Mouse (Mus musculus) liver, embryonic 16.5 days (tissue): Measurements from ENCODE around the gene Zkscan14. TPM values are rescaled to one million over a fixed set of nuclear protein-coding genes. Genes with fewer than 3 reads are reported as not detected.
A peak's percentile ranks its signal among the peaks of the same experiment; 100 is the strongest.

Source experiments
- ATAC-seq: fragments of 200-750 bp; cut with Nextera tagmentation; 2 replicates; pipeline ENCODE4 v1.8.0; 2017; ENCODE audit warnings: low read depth, mild to moderate bottlenecking, moderate number of reproducible peaks, moderate library complexity
- H3K27ac ChIP-seq: fragments of 300-500 bp; sonication (generic); 2 replicates; pipeline ENCODE4 v1.5.1; 2014; ENCODE audit warnings: mild to moderate bottlenecking, low read length
- H3K27me3 ChIP-seq: fragments of 300-500 bp; sonication (generic); 2 replicates; pipeline ENCODE4 v1.6.1; 2014; ENCODE audit warnings: low read depth, low read length, mixed read lengths; ENCODE audit not compliant: control insufficient read depth, insufficient read depth
- H3K36me3 ChIP-seq: fragments of 300-500 bp; sonication (generic); 2 replicates; pipeline ENCODE4 v1.6.1; 2014; ENCODE audit warnings: mild to moderate bottlenecking; ENCODE audit not compliant: control insufficient read depth, insufficient read depth
- H3K4me1 ChIP-seq: fragments of 300-500 bp; sonication (generic); 2 replicates; pipeline ENCODE4 v1.6.1; 2014; ENCODE audit warnings: low read depth, low read length, mixed read lengths; ENCODE audit not compliant: control insufficient read depth
- H3K4me2 ChIP-seq: fragments of 300-500 bp; sonication (generic); 2 replicates; pipeline ENCODE4 v1.6.1; 2014; ENCODE audit warnings: low read depth, low read length, mixed read lengths
- H3K4me3 ChIP-seq: fragments of 300-500 bp; sonication (generic); 2 replicates; pipeline ENCODE4 v1.5.1; 2014; ENCODE audit warnings: low read depth, mild to moderate bottlenecking, low read length
- H3K9ac ChIP-seq: fragments of 300-500 bp; sonication (generic); 2 replicates; pipeline ENCODE4 v1.6.1; 2014; ENCODE audit warnings: low read depth, low read length
- H3K9me3 ChIP-seq: fragments of 300-500 bp; sonication (generic); replicated peaks from 2 replicates; pipeline ENCODE4 v1.6.1; 2016; ENCODE audit warnings: low read length; ENCODE audit not compliant: control insufficient read depth
- WGBS: fragments of 180-500 bp; shearing (Covaris S2); extraction: QIAGEN DNeasy Blood & Tissue Kit; methylation state at CpG from one replicate; pipeline ENCODE4 v1.1.7; 2014; ENCODE audit not compliant: insufficient replicate concordance; 5-methylcytosine and 5-hydroxymethylcytosine counted together
- polyA plus RNA-seq: library from polyadenylated mRNA; unstranded; fragments of >200 nt; fragmentation: Nextera tagmentation; extraction: Ambion mirVana; gene quantifications from 2 replicates; pipeline ENCODE4 v1.2.1, GENCODE M21; 2015

The Zkscan14 gene
- polyA plus RNA-seq, 1 experiment from 2014 or later, result 7.9 TPM

- H3K36me3 ChIP-seq, result peaks cover 13% of the 10 kb centered on the region
- H3K27ac ChIP-seq, result no peak overlapping the region
- no peaks in the 10 kb centered on the region for H3K27me3 ChIP-seq
- 64% methylated on average over 3 of the region's 3 CpGs for WGBS
- peaks cover 19% of the 10 kb centered on the region for H3K4me1 ChIP-seq
- H3K4me3 ChIP-seq, result no peak overlapping the region
- H3K9me3 ChIP-seq, result no peaks in the 10 kb centered on the region
- no peak overlapping the region for H3K9ac ChIP-seq
- no peak for ATAC-seq
- H3K4me2 ChIP-seq, result no peak overlapping the region
Observed at GRCm38 (mm10) chr5:145164710-145165109, 37.0 kb downstream of the Zkscan14 start.

- ATAC-seq, result no peak
- H3K36me3 ChIP-seq, result peaks cover 26% of the 10 kb centered on the region
- WGBS, result 83% methylated on average over 14 of the region's 14 CpGs
- no peaks in the 10 kb centered on the region for H3K9me3 ChIP-seq
- H3K27me3 ChIP-seq, result no peaks in the 10 kb centered on the region
- peaks cover 9% of the 10 kb centered on the region for H3K4me1 ChIP-seq
- no peak overlapping the region for H3K4me2 ChIP-seq
- no peak overlapping the region for H3K4me3 ChIP-seq
- H3K9ac ChIP-seq, result no peak overlapping the region
- H3K27ac ChIP-seq, result no peak overlapping the region
Observed at GRCm38 (mm10) chr5:145161361-145161760, 40.3 kb downstream of the Zkscan14 start.

- no peak overlapping the region for H3K9ac ChIP-seq
Observed at GRCm38 (mm10) chr5:145152690-145153089, 49.0 kb downstream of the Zkscan14 start.

GRCm38 (mm10) chr5:145149294-145149693 lies 52.4 kb downstream of the Zkscan14 start:
- Histone ChIP-seq H3K4me3 (no peak overlapping the region), H3K36me3 (peaks cover 70% of the 10 kb centered on the region), H3K9ac (no peak overlapping the region), H3K27ac (0 out of 2 replicates have a peak overlapping the region, but pooled peaks have one; percentile 31), H3K9me3 (no peaks in the 10 kb centered on the region), H3K27me3 (no peaks in the 10 kb centered on the region), H3K4me2 (no peak overlapping the region), H3K4me1 (peaks cover 19% of the 10 kb centered on the region)
- 40% methylated on average over 6 of the region's 6 CpGs for WGBS
- ATAC-seq, result peak; percentile 33; the same call in 1 of the 2 replicates

More at GRCm38 (mm10) chr5:145152690-145153089, 49.0 kb downstream of the Zkscan14 start:
- 40% methylated on average over 5 of the region's 5 CpGs for WGBS
- Histone ChIP-seq H3K9me3 (no peaks in the 10 kb centered on the region), H3K36me3 (peaks cover 53% of the 10 kb centered on the region), H3K4me3 (no peak overlapping the region), H3K4me2 (no peak overlapping the region), H3K27me3 (no peaks in the 10 kb centered on the region), H3K27ac (0 out of 2 replicates have a peak overlapping the region, but pooled peaks have one; percentile 48), H3K4me1 (peaks cover 19% of the 10 kb centered on the region)
- ATAC-seq, result peak; percentile 41; the same call in 1 of the 2 replicates

GRCm38 (mm10) chr5:145147748-145148147 lies 53.9 kb downstream of the Zkscan14 start:
- Histone ChIP-seq H3K9me3 (no peaks in the 10 kb centered on the region), H3K27me3 (no peaks in the 10 kb centered on the region), H3K4me3 (no peak overlapping the region), H3K4me1 (peaks cover 12% of the 10 kb centered on the region), H3K36me3 (peaks cover 84% of the 10 kb centered on the region), H3K27ac (no peak overlapping the region), H3K9ac (no peak overlapping the region), H3K4me2 (no peak overlapping the region)
- ATAC-seq, result no peak
- 78% methylated on average over 5 of the region's 5 CpGs for WGBS

Other genes with a start within 250 kb of the Zkscan14 start
- 1.1 and 1.4 TPM in 2 replicates for gene Smurf1, start 236.0 kb downstream of the Zkscan14 start, polyA plus RNA-seq
- gene Gm4871, start 169.1 kb downstream of the Zkscan14 start, polyA plus RNA-seq, result not detected in 2 replicates
- gene 1700018F24Rik, start 158.9 kb downstream of the Zkscan14 start, polyA plus RNA-seq, result not detected in 2 replicates
- gene Arpc1a, start 118.0 kb downstream of the Zkscan14 start, polyA plus RNA-seq, result 52.2 and 52.3 TPM in 2 replicates
- 0.14 and 0.17 TPM in 2 replicates for gene Kpna7, start 117.8 kb downstream of the Zkscan14 start, polyA plus RNA-seq
- gene Arpc1b, start 87.7 kb downstream of the Zkscan14 start, polyA plus RNA-seq, result 164 and 166 TPM in 2 replicates
- 33.6 and 36.3 TPM in 2 replicates for gene Pdap1, start 61.6 kb downstream of the Zkscan14 start, polyA plus RNA-seq
- 111 and 125 TPM in 2 replicates for gene Bud31, start 61.5 kb downstream of the Zkscan14 start, polyA plus RNA-seq
- 7.3 and 7.8 TPM in 2 replicates for gene Ptcd1, start 34.8 kb downstream of the Zkscan14 start, polyA plus RNA-seq
- gene Cpsf4, start 34.7 kb downstream of the Zkscan14 start, polyA plus RNA-seq, result 22.7 and 24.0 TPM in 2 replicates
- gene Atp5j2, start 9.8 kb downstream of the Zkscan14 start, polyA plus RNA-seq, result 454 and 484 TPM in 2 replicates
- 3.8 and 4.3 TPM in 2 replicates for gene Zkscan5, start 2.7 kb upstream of the Zkscan14 start, polyA plus RNA-seq
- 18.8 and 19.3 TPM in 2 replicates for gene Zfp655, start 29.8 kb upstream of the Zkscan14 start, polyA plus RNA-seq
- gene Zscan25, start 78.6 kb upstream of the Zkscan14 start, polyA plus RNA-seq, result 0.14 and 0.22 TPM in 2 replicates
- 0.12 and 0.13 TPM in 2 replicates for gene Cyp3a57, start 143.4 kb upstream of the Zkscan14 start, polyA plus RNA-seq